Mouse (Mus musculus) ovary, postnatal 14 days (tissue): ENCODE measurements at regions not wholly inside any gene's neighbourhood (a gene's known extent, or its start where the extent isn't known, plus 50 kb on each side); places are given as distances from the start of the nearest gene placed in this dataset.
A peak's percentile ranks its signal among the peaks of the same experiment; 100 is the strongest.

Experiments
- DNase-seq: peaks from one replicate; pipeline ENCODE4 v3.0.0; 2022; ENCODE audit warnings: low spot score

GRCm38 (mm10) chr15:52959711-52960110 lies 925.0 kb upstream of the Gm7489 start:
- DNase-seq = no peak

DNA sequence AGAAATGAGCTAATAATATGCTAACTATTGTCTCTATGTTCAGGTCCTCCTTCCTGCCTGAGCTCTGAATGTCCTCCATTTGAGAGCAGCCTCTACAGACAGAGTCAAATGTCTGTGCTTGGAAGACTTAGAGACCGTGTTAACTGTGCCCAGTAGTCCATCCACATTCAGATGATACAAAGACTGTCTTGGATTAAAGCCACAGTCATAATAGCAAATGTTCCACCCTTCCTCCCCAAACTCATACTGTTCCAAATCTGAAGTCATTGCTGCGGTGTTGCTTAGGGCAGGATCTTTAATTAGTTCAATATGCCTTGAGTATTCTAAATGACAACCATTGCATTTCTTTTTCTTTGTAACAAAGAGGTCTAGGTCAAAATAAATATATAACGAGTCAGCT lies 923.2 kb upstream of the Gm7489 start:
- DNase-seq = no peak

- DNase-seq = no peak
Measured at GRCm38 (mm10) chr15:52963918-52964317, 920.8 kb upstream of the Gm7489 start.

GRCm38 (mm10) chr15:52964403-52964802 lies 920.3 kb upstream of the Gm7489 start:
- DNase-seq = no peak

GRCm38 (mm10) chr15:52967801-52968235 lies 916.9 kb upstream of the Gm7489 start:
- DNase-seq = peak; percentile 3

GRCm38 (mm10) chr15:52982821-52983220 lies 901.9 kb upstream of the Gm7489 start:
- no peak for DNase-seq

DNA sequence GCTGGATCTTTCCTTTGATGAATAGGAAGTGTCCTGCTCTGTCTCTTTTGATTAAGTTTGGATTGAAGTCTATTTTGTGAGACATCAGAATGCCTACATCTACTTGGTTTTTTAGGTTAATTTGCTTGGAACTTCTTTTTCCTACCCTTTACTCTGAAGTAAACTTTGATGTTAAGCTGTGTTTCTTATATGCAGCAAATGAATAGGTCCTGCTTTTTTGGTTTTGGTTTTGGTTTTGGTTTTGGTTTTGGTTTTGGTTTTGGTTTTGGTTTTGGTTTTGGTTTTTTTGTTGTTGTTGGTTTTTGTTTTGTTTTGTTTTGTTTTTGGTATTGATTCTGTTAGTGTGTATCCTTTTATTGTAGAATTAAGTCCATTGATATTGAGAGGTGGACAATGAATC lies 894.1 kb upstream of the Gm7489 start:
- no peak for DNase-seq

GRCm38 (mm10) chr15:52994351-52994750 lies 890.4 kb upstream of the Gm7489 start:
- no peak for DNase-seq

- no peak for DNase-seq
Measured at GRCm38 (mm10) chr15:52999200-52999599, 885.5 kb upstream of the Gm7489 start.

- DNase-seq = no peak
Measured at GRCm38 (mm10) chr15:52999776-53000175, 884.9 kb upstream of the Gm7489 start.

- no peak for DNase-seq
Measured at GRCm38 (mm10) chr15:53001429-53001828, 883.3 kb upstream of the Gm7489 start.

- no peak for DNase-seq
Measured at GRCm38 (mm10) chr15:53001964-53002363, 882.7 kb upstream of the Gm7489 start.

DNA sequence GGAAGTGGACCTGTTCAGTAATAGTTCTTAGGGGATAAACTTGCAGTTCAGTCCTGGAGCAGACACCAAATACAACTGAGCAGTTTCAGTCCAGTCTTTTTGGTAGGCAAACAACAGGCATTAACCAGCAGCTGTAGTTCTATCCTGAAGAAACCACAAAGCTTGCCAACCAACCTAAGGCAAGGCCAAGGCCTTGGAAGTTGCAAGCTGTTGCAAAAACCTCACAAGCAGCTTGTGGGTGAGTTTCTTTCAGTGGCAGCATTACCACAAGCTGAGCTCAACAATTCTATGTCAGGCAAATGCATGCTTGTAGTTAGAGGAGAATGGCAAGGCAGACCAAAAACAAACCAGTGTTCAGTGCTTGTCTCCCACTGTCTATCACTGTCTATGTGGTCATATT lies 880.6 kb upstream of the Gm7489 start:
- DNase-seq = no peak

DNA sequence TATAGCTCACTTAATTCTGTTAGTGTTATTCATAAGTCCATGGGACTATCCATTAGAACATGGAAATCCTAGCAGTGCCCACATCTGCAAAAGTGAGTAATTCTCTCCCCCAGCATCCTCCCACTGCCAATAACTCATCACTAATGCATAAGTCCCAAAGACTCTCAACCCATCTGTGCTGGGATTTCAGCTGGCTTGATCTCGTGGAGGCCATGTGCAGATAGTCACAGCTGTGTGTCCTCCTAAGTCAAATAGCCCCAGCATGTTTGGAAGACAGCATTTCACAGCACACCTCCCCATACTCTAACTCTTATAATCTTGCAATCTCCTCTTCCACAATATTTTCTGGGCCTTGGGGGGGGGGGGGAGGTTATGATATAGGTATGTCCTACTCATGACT lies 877.9 kb upstream of the Gm7489 start:
- DNase-seq = no peak

GRCm38 (mm10) chr15:53009337-53009736 lies 875.4 kb upstream of the Gm7489 start:
- DNase-seq = no peak
